Mouse (Mus musculus) right cerebral cortex, postnatal 36 days (tissue): ENCODE results near the gene Ppm1n.

Experiments
- DNase-seq, 2 experiments: peaks; one replicate each; pipeline ENCODE4 v3.0.0; 2022; ENCODE audit warnings: low spot score in 2 of 2, mixed read lengths in 1 of 2

Gene Ppm1n

DNA sequence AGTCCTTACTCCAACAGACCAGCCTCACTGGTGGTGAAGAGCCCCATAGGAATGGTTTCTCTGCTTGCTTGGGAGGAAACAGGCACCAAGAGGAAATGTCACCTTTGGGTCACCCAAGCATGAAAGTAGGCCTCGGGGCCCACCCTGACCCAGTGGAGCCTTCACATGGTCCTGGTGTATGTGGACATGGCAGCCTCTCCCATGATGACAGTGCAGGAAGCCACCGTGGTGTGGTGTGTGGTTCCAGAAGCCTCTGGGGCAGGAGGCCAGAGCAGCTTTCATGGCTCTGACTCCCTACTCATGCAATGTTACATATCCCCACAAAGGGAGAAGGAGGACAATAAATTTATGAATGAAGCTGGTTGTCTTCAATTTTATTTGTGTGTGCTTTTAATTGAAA is 32.4 kb downstream of the Ppm1n start:
- no peak for DNase-seq

DNA sequence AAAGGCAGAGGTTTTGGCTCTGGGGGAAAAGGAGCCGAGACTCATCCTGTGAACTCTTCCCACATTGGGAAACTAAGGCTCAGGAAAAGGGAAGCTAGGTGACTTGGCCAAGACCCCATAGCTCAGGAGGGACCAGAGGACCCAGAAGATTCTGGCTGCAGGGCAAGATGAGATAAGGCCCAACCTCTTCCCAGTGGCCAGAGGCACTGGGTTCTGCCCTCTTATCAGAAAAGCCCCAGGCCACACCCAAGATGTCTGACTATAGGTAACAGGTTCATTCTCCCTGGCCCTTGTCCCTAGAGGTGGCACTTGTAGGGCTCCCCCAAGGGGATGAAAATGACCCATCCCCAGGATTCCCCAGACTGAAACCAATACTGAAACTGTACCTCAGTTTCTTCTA is 33.0 kb downstream of the Ppm1n start:
- DNase-seq, result no peak

GRCm38 (mm10) chr7:19245083-19245482 is 34.8 kb downstream of the Ppm1n start:
- DNase-seq, result no peak

- peak in 1 of 2 experiments; percentile 28 for DNase-seq
Measured at GRCm38 (mm10) chr7:19243858-19244257, 36.0 kb downstream of the Ppm1n start.

GRCm38 (mm10) chr7:19242005-19242404 is 37.9 kb downstream of the Ppm1n start:
- DNase-seq, result no peak

- no peak for DNase-seq
Measured at GRCm38 (mm10) chr7:19240905-19241463, 38.9 kb downstream of the Ppm1n start.

DNA sequence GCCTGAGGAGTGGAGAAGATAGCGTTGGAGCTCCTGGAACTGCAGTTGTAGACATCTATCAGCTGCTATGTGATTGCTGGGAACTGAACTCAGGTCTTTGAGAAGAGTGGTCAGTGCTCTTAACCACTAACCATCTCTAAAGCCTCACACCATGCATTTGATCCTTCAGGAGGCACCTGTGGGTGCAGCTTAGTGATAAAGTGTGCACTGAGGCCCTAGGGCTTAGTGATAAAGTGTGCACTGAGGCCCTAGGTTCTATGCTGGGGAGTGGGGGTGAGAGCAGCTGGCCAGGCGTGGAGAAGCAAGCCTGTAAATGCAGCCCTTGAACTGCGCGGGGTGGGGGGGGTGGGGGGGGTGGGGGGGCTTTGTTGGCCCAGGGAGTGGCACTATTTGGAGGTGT is 39.9 kb downstream of the Ppm1n start:
- no peak for DNase-seq

GRCm38 (mm10) chr7:19239423-19239822 is 40.4 kb downstream of the Ppm1n start:
- DNase-seq, result peak; percentile 83 to 87

DNA sequence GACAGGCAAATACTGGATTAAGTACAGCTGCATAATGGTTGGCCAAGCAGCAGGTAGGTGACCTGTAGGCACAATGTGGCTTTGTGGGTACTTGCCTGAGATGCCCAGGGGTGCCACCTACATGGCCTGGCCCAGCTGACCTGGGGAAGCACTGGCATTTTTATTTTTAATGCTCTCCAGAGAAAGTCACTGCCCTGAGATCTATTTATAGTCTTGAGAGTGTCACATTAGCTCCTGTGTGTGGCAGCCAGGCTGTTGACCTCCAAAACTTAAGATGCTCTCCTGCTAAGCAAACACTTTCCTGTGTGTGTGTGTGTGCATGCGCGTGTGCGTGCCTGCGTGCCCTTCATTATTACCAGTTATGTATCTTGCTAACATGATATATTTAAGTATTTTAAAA is 41.5 kb downstream of the Ppm1n start:
- no peak for DNase-seq

DNA sequence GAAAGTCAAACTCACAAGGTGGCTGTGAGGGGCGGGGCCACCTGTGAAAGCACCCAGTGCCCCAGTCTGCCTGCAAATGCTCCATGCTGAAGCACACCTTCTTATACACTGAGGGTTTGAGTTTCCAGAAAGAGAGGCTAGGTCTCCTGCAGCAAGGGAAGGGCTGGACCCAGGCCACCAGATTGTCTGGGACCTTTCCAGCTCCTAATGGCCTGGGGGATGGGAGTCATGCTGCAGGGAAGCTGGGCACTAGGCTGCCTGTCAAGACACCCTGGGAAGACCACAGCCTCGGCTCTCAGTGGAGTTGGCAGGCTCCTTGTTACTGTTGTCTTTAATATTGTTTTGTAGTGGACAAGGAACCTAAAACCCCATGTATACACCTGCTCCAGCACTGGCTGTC is 43.5 kb downstream of the Ppm1n start:
- no peak for DNase-seq

DNA sequence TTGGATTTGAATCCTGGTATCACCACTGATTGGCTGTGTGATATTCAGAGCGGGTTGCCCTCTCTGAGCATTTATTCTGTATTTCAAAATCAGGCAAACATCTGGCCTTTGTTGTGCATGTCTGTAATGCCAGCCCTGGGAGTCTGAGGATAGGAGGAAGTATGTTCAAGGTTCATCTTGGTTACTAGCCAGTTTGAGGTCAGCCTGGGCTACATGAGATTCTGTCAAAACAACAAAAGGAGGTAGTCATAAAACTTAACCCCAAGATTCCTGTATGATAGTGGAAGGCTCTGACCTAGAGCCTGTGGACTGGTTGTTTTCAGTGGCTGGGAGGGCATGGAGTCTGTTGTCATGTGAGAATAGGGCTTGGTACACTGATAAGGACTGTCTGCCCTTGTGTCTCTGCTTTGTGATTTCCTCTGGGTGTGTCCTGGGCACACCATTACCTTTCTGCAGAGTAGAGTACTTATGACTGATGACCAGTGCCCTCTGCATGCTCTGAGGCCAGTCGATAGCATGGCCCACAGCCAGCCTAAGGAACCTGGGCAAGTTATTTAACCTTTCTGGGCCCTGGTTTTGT is 44.7 kb downstream of the Ppm1n start:
- DNase-seq, result no peak

DNA sequence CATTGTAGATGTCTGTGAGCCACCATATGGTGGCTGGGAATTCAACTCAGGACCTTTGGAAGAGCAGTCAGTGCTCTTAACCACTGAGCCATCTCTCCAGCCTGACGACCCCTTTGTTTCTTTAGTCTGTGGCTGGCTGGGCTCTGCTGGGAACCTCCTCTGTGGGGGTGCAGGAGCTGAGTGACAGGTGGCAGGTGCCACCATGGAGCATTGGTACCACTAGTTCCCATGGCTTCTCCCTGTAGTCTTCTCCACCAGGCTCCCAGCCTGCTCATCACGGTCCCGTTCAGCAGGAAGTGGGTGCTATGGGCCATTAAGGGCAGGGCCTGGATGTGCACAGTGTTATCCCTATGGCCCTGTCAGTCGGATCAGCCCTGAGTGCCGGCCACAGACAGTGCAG is 45.2 kb downstream of the Ppm1n start:
- DNase-seq, result no peak

- no peak for DNase-seq
Measured at GRCm38 (mm10) chr7:19231849-19232248, 48.0 kb downstream of the Ppm1n start.

- DNase-seq, result no peak
Measured at GRCm38 (mm10) chr7:19230899-19231298, 49.0 kb downstream of the Ppm1n start.

DNA sequence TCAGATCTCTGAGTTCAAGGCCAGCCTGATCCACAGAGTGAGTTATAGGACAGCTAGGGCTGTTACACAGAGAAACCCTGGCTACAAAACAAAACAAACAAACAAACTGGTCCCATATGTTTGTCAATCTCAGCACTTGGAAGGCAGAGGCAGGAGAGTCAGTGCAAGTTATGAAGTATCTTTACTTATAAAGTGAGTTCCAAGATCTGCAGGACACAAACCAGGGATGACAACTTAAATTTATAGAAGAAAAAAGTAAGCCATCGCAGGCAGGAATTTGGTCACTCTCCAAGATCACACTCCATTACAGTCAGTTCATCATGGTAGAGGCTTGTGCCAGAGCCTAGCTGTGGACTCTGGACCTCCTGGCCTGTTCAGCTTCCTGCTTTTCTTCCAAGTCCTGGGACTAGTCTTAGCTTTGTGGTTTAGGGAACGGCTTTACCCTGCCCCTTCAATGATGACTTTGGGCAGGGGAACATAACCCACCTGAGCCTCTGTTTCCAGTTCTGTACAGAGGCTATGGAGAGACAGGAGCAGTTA is 49.8 kb downstream of the Ppm1n start:
- DNase-seq, result no peak

GRCm38 (mm10) chr7:19229404-19229803 is 50.5 kb downstream of the Ppm1n start:
- DNase-seq, result no peak

- DNase-seq, result no peak
Measured at GRCm38 (mm10) chr7:19228793-19229148, 51.1 kb downstream of the Ppm1n start.

DNA sequence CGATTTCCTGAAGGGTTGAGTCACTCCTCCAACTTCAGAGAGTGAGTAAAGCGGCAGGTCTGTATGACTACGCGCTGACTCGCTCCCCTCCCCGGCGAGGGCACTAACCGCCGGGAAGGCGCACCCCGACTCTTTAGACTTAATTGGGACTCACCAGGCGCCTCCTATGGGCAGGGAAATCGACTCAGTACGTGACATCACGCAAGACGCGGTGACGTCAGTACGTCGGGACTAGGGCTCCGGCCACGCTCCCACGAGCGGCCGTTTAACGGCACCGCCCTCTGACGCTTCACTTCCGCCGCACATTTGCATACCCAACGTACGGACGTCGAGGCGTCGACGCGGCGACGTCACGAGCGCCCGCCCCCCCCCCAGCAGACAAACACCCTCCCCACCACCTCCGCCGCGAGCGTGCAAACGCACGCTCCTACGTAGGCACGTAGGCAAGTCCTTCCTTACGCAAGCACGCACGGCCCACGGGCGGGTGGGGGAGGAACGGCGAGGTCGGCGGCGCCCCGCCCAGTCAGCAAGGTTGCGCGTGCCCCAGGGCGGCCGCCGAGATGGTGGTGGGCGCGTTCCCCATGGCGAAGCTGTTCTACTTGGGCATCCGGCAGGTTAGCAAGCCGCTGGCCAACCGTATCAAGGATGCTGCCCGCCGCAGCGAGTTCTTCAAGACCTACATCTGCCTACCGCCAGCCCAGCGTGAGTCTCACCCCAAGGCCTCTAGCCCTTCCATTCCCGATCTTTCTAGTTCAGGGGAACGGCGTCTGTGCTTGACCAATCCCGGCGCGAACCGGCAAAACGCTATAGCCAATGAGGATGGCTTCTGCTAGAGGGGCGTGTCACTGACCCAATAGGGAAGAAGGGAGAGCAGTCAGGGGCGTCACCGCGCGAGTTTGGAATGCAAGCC is 51.7 kb downstream of the Ppm1n start, which contains the start of gene Opa3:
Gene Opa3 (plus strand): TSS at position 452 of the 910 bp plus-strand sequence.
- peak; percentile 99 to 100 for DNase-seq

DNA sequence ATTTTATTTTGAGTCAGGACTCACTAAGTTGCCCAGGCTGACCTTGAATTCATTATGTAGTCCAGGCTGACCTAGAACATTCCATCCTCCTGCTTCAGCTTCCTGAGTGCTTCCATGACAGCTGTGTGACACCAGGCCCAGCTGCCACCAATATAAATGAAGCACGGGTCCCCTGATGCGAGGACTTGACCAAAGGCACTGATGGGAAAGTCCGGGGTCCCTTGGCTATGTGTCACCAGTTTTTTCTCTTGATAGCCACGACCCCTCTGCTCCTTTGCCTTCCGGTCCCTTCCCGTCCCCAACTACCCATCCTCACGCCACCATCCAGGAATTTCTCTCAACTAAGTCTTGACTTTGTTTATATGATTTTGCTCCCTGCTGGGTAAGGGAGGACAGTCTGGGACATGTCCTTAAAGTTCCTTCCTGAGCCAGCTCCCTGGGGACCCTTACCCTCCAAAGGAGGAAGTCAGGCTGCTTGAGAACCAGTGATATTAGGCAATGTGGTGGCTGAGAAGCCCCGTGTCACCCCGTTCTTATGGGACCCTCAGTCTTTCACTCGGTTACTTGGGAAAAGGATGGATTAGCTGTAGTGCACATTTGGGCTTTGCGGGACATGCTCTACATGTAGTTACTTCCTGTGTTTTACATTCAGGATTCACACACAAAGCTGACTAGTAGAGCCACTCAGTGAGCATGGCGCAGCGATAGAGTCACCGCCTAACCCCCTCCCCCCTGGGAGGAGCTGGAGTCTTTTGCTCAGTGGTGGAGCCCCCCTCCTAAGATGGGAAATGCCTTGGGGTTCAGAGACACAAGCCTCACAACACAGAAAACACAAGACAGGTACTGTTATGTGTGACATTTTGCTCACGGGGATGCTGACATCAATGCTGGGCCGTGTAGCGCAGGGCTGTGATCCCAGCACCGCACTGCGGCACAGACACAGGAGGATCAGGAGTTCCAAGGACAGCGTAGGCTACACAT is 52.8 kb downstream of the Ppm1n start:
- DNase-seq, result peak in 1 of 2 experiments; percentile 44
